Mouse (Mus musculus): ENCODE measurements around the gene Inpp5d. TPM values are rescaled to one million over a fixed set of nuclear protein-coding genes. Genes with fewer than 3 reads are reported as not detected.
A peak's percentile ranks its signal among the peaks of the same experiment; 100 is the strongest.

Inpp5d gene
- polyA plus RNA-seq, 1 experiment from 2014 or later = 4.8 TPM

- no peak for ATAC-seq (replicated peaks)
- Histone ChIP-seq H3K4me2 (no peak overlapping the region), H3K9ac (no peak overlapping the region), H3K27me3 (replicated peaks) (no peaks in the 10 kb centered on the region), H3K27ac (no peak overlapping the region), H3K4me1 (no peaks in the 10 kb centered on the region), H3K36me3 (replicated peaks) (no peaks in the 10 kb centered on the region), H3K4me3 (no peak overlapping the region), H3K9me3 (no peaks in the 10 kb centered on the region)
- WGBS = 91% methylated on average over 6 of the region's 6 CpGs
Observed at GRCm38 (mm10) chr1:87698010-87698409, 77.9 kb downstream of the Inpp5d start.

- WGBS = 73% methylated on average over 5 of the region's 5 CpGs
- Histone ChIP-seq H3K4me1 (no peaks in the 10 kb centered on the region), H3K27me3 (replicated peaks) (no peaks in the 10 kb centered on the region), H3K9me3 (no peaks in the 10 kb centered on the region), H3K4me3 (no peak overlapping the region), H3K4me2 (no peak overlapping the region), H3K36me3 (replicated peaks) (no peaks in the 10 kb centered on the region), H3K27ac (no peak overlapping the region), H3K9ac (no peak overlapping the region)
- ATAC-seq (replicated peaks) = no peak
Observed at GRCm38 (mm10) chr1:87699890-87700448, 79.9 kb downstream of the Inpp5d start.

GRCm38 (mm10) chr1:87704230-87704629 is 84.1 kb downstream of the Inpp5d start:
- no peaks in the 10 kb centered on the region for H3K9me3 ChIP-seq
- H3K4me2 ChIP-seq = no peak overlapping the region
- H3K27ac ChIP-seq = no peak overlapping the region
- WGBS = 87% methylated on average over 2 of the region's 2 CpGs
- no peak overlapping the region for H3K4me3 ChIP-seq
- ATAC-seq (replicated peaks) = no peak
- no peaks in the 10 kb centered on the region for H3K36me3 ChIP-seq (replicated peaks)
- no peak overlapping the region for H3K9ac ChIP-seq
- H3K4me1 ChIP-seq = peaks cover under 1% of the 10 kb centered on the region
- H3K27me3 ChIP-seq (replicated peaks) = no peaks in the 10 kb centered on the region

GRCm38 (mm10) chr1:87706361-87706760 is 86.2 kb downstream of the Inpp5d start:
- peaks cover 7% of the 10 kb centered on the region for H3K4me1 ChIP-seq
- H3K4me2 ChIP-seq = no peak overlapping the region
- H3K9me3 ChIP-seq = no peaks in the 10 kb centered on the region
- WGBS = 92% methylated on average over 3 of the region's 3 CpGs
- no peaks in the 10 kb centered on the region for H3K27me3 ChIP-seq (replicated peaks)
- no peak overlapping the region for H3K27ac ChIP-seq
- H3K36me3 ChIP-seq (replicated peaks) = no peaks in the 10 kb centered on the region
- no peak overlapping the region for H3K4me3 ChIP-seq
- ATAC-seq (replicated peaks) = no peak
- no peak overlapping the region for H3K9ac ChIP-seq

GRCm38 (mm10) chr1:87709020-87709419 is 88.9 kb downstream of the Inpp5d start:
- Histone ChIP-seq H3K27ac (peak overlapping the region; percentile 78), H3K9ac (no peak overlapping the region), H3K36me3 (replicated peaks) (no peaks in the 10 kb centered on the region), H3K4me2 (no peak overlapping the region), H3K4me1 (peaks cover 7% of the 10 kb centered on the region), H3K9me3 (no peaks in the 10 kb centered on the region), H3K27me3 (replicated peaks) (no peaks in the 10 kb centered on the region), H3K4me3 (no peak overlapping the region)
- ATAC-seq (replicated peaks) = peak; percentile 65; the same call in 1 of the 2 replicates
- 23% methylated on average over 6 of the region's 6 CpGs for WGBS

GRCm38 (mm10) chr1:87709661-87710270 is 89.7 kb downstream of the Inpp5d start:
- no peak overlapping the region for H3K4me2 ChIP-seq
- no peak overlapping the region for H3K9ac ChIP-seq
- no peaks in the 10 kb centered on the region for H3K9me3 ChIP-seq
- H3K4me1 ChIP-seq = peaks cover 7% of the 10 kb centered on the region
- H3K36me3 ChIP-seq (replicated peaks) = no peaks in the 10 kb centered on the region
- WGBS = 68% methylated on average over 7 of the region's 7 CpGs
- H3K27ac ChIP-seq = peak overlapping the region; percentile 78
- H3K27me3 ChIP-seq (replicated peaks) = no peaks in the 10 kb centered on the region
- no peak overlapping the region for H3K4me3 ChIP-seq
- peak; percentile 85 for ATAC-seq (replicated peaks)

- H3K27me3 ChIP-seq (replicated peaks) = no peaks in the 10 kb centered on the region
- no peaks in the 10 kb centered on the region for H3K36me3 ChIP-seq (replicated peaks)
- ATAC-seq (replicated peaks) = no peak
- H3K9me3 ChIP-seq = no peaks in the 10 kb centered on the region
- H3K4me2 ChIP-seq = no peak overlapping the region
- WGBS = 86% methylated on average over 10 of the region's 10 CpGs
- peaks cover 7% of the 10 kb centered on the region for H3K4me1 ChIP-seq
- no peak overlapping the region for H3K9ac ChIP-seq
- no peak overlapping the region for H3K27ac ChIP-seq
- H3K4me3 ChIP-seq = no peak overlapping the region
Observed at GRCm38 (mm10) chr1:87711938-87712613, 92.0 kb downstream of the Inpp5d start.

GRCm38 (mm10) chr1:87712614-87712971 is 92.5 kb downstream of the Inpp5d start:
- H3K27me3 ChIP-seq (replicated peaks) = no peaks in the 10 kb centered on the region
- no peak overlapping the region for H3K9ac ChIP-seq
- H3K4me3 ChIP-seq = no peak overlapping the region
- no peak for ATAC-seq (replicated peaks)
- no peak overlapping the region for H3K27ac ChIP-seq
- no peaks in the 10 kb centered on the region for H3K9me3 ChIP-seq
- WGBS = 97% methylated on average over 1 of the region's 1 CpGs
- H3K36me3 ChIP-seq (replicated peaks) = no peaks in the 10 kb centered on the region
- peaks cover 7% of the 10 kb centered on the region for H3K4me1 ChIP-seq
- no peak overlapping the region for H3K4me2 ChIP-seq

- Histone ChIP-seq H3K4me1 (no peaks in the 10 kb centered on the region), H3K9me3 (no peaks in the 10 kb centered on the region), H3K4me3 (no peak overlapping the region), H3K27me3 (replicated peaks) (no peaks in the 10 kb centered on the region), H3K4me2 (no peak overlapping the region), H3K9ac (no peak overlapping the region), H3K27ac (no peak overlapping the region), H3K36me3 (replicated peaks) (no peaks in the 10 kb centered on the region)
- 32% methylated on average over 8 of the region's 8 CpGs for WGBS
- ATAC-seq (replicated peaks) = 0 out of 2 replicates have a peak, but pooled peaks have one; percentile 58
Observed at GRCm38 (mm10) chr1:87721382-87721781, 101.3 kb downstream of the Inpp5d start.

GRCm38 (mm10) chr1:87722081-87722480 is 102.0 kb downstream of the Inpp5d start:
- Histone ChIP-seq H3K4me1 (no peaks in the 10 kb centered on the region), H3K27me3 (replicated peaks) (no peaks in the 10 kb centered on the region), H3K4me2 (no peak overlapping the region), H3K9ac (no peak overlapping the region), H3K36me3 (replicated peaks) (no peaks in the 10 kb centered on the region), H3K4me3 (no peak overlapping the region), H3K9me3 (no peaks in the 10 kb centered on the region), H3K27ac (no peak overlapping the region)
- no peak for ATAC-seq (replicated peaks)
- 59% methylated on average over 2 of the region's 2 CpGs for WGBS

- H3K9ac ChIP-seq = no peak overlapping the region
- no peaks in the 10 kb centered on the region for H3K9me3 ChIP-seq
- ATAC-seq (replicated peaks) = no peak
- H3K27me3 ChIP-seq (replicated peaks) = no peaks in the 10 kb centered on the region
- no peak overlapping the region for H3K4me2 ChIP-seq
- no peak overlapping the region for H3K4me3 ChIP-seq
- H3K36me3 ChIP-seq (replicated peaks) = no peaks in the 10 kb centered on the region
- 76% methylated on average over 4 of the region's 4 CpGs for WGBS
- no peaks in the 10 kb centered on the region for H3K4me1 ChIP-seq
- no peak overlapping the region for H3K27ac ChIP-seq
Observed at GRCm38 (mm10) chr1:87723351-87723750, 103.2 kb downstream of the Inpp5d start.

- Histone ChIP-seq H3K4me2 (no peak overlapping the region), H3K27me3 (replicated peaks) (no peaks in the 10 kb centered on the region), H3K27ac (no peak overlapping the region), H3K4me1 (no peaks in the 10 kb centered on the region), H3K4me3 (no peak overlapping the region), H3K9me3 (no peaks in the 10 kb centered on the region), H3K9ac (no peak overlapping the region), H3K36me3 (replicated peaks) (no peaks in the 10 kb centered on the region)
- 72% methylated on average over 2 of the region's 2 CpGs for WGBS
- ATAC-seq (replicated peaks) = no peak
Observed at GRCm38 (mm10) chr1:87729070-87729469, 109.0 kb downstream of the Inpp5d start.

- Histone ChIP-seq H3K4me3 (no peak overlapping the region), H3K36me3 (replicated peaks) (no peaks in the 10 kb centered on the region), H3K27ac (no peak overlapping the region), H3K9ac (no peak overlapping the region), H3K9me3 (no peaks in the 10 kb centered on the region), H3K4me1 (no peaks in the 10 kb centered on the region), H3K27me3 (replicated peaks) (no peaks in the 10 kb centered on the region), H3K4me2 (no peak overlapping the region)
- WGBS = 82% methylated on average over 6 of the region's 6 CpGs
- ATAC-seq (replicated peaks) = no peak
Observed at GRCm38 (mm10) chr1:87729850-87730249, 109.7 kb downstream of the Inpp5d start.

Measured in midbrain, embryonic 15.5 days (tissue).